Mouse (Mus musculus): Measurements from ENCODE around the gene Sav1. TPM values are rescaled to one million over a fixed set of nuclear protein-coding genes. Genes with fewer than 3 reads are reported as not detected.

Sav1 gene
- polyA plus RNA-seq, 1 experiment from 2014 or later: 12.5 TPM

DNA sequence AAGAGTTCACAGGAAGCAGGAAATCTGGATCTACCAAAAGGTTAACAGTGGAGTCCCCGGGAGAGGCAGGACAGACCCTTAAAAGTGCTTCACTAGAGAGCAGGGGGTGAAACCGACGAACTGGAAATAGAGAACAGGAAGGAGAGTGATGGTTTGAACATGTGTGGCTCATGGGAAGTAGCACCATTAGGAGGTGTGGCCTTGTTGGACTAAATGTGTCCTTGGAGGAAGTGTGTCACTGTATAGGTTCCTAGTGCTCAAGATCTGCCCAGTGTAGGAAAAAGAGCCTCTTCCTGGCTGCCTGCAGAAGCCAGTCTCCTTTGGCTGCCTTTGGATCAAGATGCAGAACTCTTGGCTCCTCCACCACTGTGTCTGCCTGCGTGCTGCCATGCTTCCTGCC lies 18.3 kb upstream of the Sav1 start:
- ATAC-seq (replicated peaks; ENCODE audit: insufficient number of reproducible peaks, low FRiP score, low TSS enrichment, low read depth) (no peak), DNase-seq (ENCODE audit: low spot score) (no peak)
- H3K9ac ChIP-seq (replicated peaks; ENCODE audit: low read length): no peak overlapping the region
- 86% methylated on average over 4 of the region's 4 CpGs for WGBS
- no peaks in the 10 kb centered on the region for H3K36me3 ChIP-seq (replicated peaks; ENCODE audit: control insufficient read depth, insufficient read depth, low read depth, low read length)
- H3K27me3 ChIP-seq (ENCODE audit: control insufficient read depth, insufficient read depth, low read length): no peaks in the 10 kb centered on the region
- no peaks in the 10 kb centered on the region for H3K4me1 ChIP-seq (ENCODE audit: control insufficient read depth, insufficient read depth, low read length)
- no peaks in the 10 kb centered on the region for H3K9me3 ChIP-seq (replicated peaks; ENCODE audit: control insufficient read depth, low read length)
- H3K4me3 ChIP-seq (ENCODE audit: low read depth, low read length): no peak overlapping the region
- H3K27ac ChIP-seq (replicated peaks; ENCODE audit: low read depth, low read length): no peak overlapping the region
- H3K4me2 ChIP-seq (ENCODE audit: low read depth, low read length): no peak overlapping the region

DNA sequence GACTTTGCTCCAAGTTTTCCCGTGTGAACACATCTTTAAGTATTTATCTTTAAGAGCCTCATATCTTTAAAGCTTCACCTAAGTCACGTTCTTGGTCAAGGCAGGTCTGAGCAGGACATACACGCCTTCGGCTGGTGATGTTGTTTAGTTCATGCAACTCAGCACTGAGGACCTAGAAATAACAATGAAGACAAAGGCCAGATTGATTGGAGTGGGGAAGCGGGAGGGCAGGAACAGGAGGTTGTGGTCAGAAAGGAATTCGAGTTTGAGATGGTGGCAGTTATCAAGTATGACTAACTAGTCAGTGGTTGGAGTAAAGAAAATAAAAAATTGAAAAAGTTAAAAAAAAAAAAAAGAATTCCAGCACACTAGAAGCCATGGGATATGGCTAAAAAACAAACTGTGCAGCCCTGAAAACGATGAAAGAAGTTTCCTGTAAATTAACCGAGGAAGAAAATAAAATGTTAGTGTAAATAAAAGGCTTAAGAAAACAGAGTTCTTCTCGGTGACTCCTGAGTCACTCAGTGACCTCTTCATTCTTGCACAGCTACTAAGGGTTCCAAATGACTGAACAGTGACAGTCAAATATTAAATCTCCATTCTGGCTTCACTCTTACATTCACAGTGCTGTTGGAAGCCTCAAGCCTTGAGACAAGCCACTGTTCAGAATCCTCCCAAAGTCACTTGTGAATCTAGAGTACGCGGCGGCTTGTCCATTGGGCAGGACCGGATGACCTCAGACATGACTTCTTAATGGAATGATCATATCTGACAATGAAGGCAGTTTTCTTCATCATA lies 11.6 kb upstream of the Sav1 start:
- no peak for ATAC-seq (replicated peaks; ENCODE audit: insufficient number of reproducible peaks, low FRiP score, low TSS enrichment, low read depth)
- no peaks in the 10 kb centered on the region for H3K4me1 ChIP-seq (ENCODE audit: control insufficient read depth, insufficient read depth, low read length)
- WGBS: 78% methylated on average over 13 of the region's 13 CpGs

DNA sequence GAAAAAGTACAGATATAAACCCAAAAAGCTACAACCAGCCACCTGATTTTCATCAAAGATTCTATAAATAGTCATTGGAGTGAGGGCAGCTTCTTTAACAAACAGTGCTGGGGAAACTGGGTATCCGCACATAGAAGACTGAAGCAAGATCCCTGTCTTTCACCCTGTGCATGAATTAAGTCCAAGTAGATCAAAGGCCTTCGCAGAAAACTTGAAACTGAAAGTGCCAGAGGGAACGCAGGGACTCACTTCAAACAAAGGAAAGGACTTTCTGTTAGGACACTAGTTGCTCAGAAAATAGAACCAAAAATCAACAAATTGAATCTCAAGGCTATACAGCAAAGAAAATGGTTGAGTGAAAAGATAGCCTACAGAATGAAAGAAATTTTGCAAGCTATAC lies 8.6 kb upstream of the Sav1 start:
- no peaks in the 10 kb centered on the region for H3K4me1 ChIP-seq (ENCODE audit: control insufficient read depth, insufficient read depth, low read length)
- 68% methylated on average over 3 of the region's 3 CpGs for WGBS
- H3K9ac ChIP-seq (replicated peaks; ENCODE audit: low read length): no peak overlapping the region
- H3K27ac ChIP-seq (replicated peaks; ENCODE audit: low read depth, low read length): no peak overlapping the region
- no peaks in the 10 kb centered on the region for H3K27me3 ChIP-seq (ENCODE audit: control insufficient read depth, insufficient read depth, low read length)
- no peak for DNase-seq (ENCODE audit: low spot score)
- no peaks in the 10 kb centered on the region for H3K36me3 ChIP-seq (replicated peaks; ENCODE audit: control insufficient read depth, insufficient read depth, low read depth, low read length)
- H3K9me3 ChIP-seq (replicated peaks; ENCODE audit: control insufficient read depth, low read length): no peaks in the 10 kb centered on the region
- ATAC-seq (replicated peaks; ENCODE audit: insufficient number of reproducible peaks, low FRiP score, low TSS enrichment, low read depth): no peak
- H3K4me3 ChIP-seq (ENCODE audit: low read depth, low read length): no peak overlapping the region
- H3K4me2 ChIP-seq (ENCODE audit: low read depth, low read length): no peak overlapping the region

More for the DNA sequence above, 11.6 kb upstream of the Sav1 start:
- DNase-seq (ENCODE audit: low spot score): no peak
- Histone ChIP-seq H3K9me3 (replicated peaks; ENCODE audit: control insufficient read depth, low read length) (no peaks in the 10 kb centered on the region), H3K9ac (replicated peaks; ENCODE audit: low read length) (no peak overlapping the region), H3K4me3 (ENCODE audit: low read depth, low read length) (no peak overlapping the region), H3K27ac (replicated peaks; ENCODE audit: low read depth, low read length) (no peak overlapping the region), H3K36me3 (replicated peaks; ENCODE audit: control insufficient read depth, insufficient read depth, low read depth, low read length) (no peaks in the 10 kb centered on the region), H3K4me2 (ENCODE audit: low read depth, low read length) (no peak overlapping the region), H3K27me3 (ENCODE audit: control insufficient read depth, insufficient read depth, low read length) (no peaks in the 10 kb centered on the region)

DNA sequence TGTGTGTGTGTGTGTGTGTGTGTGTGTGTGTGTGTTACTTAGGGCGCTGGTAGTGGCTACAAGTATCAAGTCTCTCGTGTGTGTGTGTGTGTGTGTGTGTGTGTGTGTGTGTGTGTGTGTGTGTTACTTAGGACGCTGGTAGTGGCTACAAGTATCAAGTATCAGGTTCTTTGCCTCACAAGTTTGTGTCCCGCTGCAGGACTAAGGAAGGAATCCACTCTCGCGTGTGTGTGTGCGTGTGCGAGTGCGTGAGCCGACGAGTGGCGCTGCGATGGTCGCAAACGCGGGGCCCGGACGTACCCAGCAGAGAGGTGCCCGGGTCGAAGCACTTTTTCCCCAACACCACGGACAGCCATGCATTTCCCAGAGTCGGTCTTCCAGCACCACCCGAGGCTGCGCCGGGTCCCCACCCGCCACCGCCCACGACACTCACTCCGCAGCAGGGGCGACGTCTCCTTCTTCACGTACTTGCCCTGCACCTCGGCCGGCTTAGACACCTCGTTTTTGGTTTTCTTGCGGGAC lies 500 bp downstream of the Sav1 start:
- no peaks in the 10 kb centered on the region; the same call in 1 of the 2 replicates for H3K4me1 ChIP-seq (ENCODE audit: control insufficient read depth, insufficient read depth, low read length)
- peak overlapping the region; percentile 95 for H3K9ac ChIP-seq (replicated peaks; ENCODE audit: low read length)
- no peaks in the 10 kb centered on the region for H3K27me3 ChIP-seq (ENCODE audit: control insufficient read depth, insufficient read depth, low read length)
- peaks cover 2% of the 10 kb centered on the region; the same call in 1 of the 2 replicates for H3K36me3 ChIP-seq (replicated peaks; ENCODE audit: control insufficient read depth, insufficient read depth, low read depth, low read length)
- H3K9me3 ChIP-seq (replicated peaks; ENCODE audit: control insufficient read depth, low read length): no peaks in the 10 kb centered on the region
- DNase-seq (ENCODE audit: low spot score) (peak; percentile 47), ATAC-seq (replicated peaks; ENCODE audit: insufficient number of reproducible peaks, low FRiP score, low TSS enrichment, low read depth) (peak; percentile 57)
- H3K4me2 ChIP-seq (ENCODE audit: low read depth, low read length): peak overlapping the region; percentile 71
- peak overlapping the region; percentile 91 for H3K27ac ChIP-seq (replicated peaks; ENCODE audit: low read depth, low read length)
- WGBS: 0% methylated on average over 36 of the region's 36 CpGs
- H3K4me3 ChIP-seq (ENCODE audit: low read depth, low read length): peak overlapping the region; percentile 83

DNA sequence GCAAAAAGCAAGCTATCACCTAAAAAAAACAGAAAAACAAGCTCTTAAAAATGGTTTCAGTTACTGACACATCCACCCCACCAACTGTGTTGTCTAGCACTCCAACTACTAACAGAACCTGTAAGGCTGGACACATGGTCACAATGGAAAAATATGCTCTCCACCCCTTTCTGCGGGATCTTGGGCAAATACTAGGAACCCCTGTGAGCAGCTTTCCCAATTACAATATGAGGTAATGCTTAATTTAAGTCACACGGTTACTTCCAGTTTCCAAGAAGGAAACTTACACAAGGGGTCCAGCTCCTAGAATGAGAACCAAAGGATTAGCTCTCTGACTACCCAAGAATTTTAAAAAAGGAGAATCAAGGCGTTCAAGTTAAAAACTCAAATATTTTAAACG lies 1.3 kb downstream of the Sav1 start:
- no peaks in the 10 kb centered on the region for H3K9me3 ChIP-seq (replicated peaks; ENCODE audit: control insufficient read depth, low read length)
- no peaks in the 10 kb centered on the region; the same call in 1 of the 2 replicates for H3K4me1 ChIP-seq (ENCODE audit: control insufficient read depth, insufficient read depth, low read length)
- H3K4me2 ChIP-seq (ENCODE audit: low read depth, low read length): peak overlapping the region; percentile 71
- WGBS: 45% methylated on average over 4 of the region's 4 CpGs
- no peak overlapping the region for H3K9ac ChIP-seq (replicated peaks; ENCODE audit: low read length)
- no peak overlapping the region for H3K27ac ChIP-seq (replicated peaks; ENCODE audit: low read depth, low read length)
- H3K4me3 ChIP-seq (ENCODE audit: low read depth, low read length): peak overlapping the region; percentile 83
- ATAC-seq (replicated peaks; ENCODE audit: insufficient number of reproducible peaks, low FRiP score, low TSS enrichment, low read depth): no peak
- DNase-seq (ENCODE audit: low spot score): no peak
- H3K36me3 ChIP-seq (replicated peaks; ENCODE audit: control insufficient read depth, insufficient read depth, low read depth, low read length): peaks cover 2% of the 10 kb centered on the region; the same call in 1 of the 2 replicates
- no peaks in the 10 kb centered on the region for H3K27me3 ChIP-seq (ENCODE audit: control insufficient read depth, insufficient read depth, low read length)

DNA sequence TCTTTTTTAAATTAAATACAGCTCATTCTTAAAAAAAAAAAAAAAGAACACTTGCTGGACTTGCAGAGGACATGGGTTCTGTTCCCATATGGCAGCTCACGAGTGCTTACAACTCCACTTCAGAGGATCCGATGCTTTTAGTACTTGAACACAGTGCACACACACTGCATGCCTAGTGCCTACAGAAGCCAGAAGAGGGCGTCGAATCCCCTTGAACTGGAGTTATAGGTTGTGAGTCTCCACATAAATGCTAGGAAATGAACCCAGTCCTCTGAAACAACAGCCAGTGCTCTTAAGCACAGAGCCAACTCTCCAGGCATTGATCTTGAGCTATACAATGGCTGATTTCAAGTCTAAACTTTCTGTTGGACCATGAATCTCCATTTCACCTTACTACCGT lies 3.9 kb downstream of the Sav1 start:
- no peak overlapping the region for H3K4me3 ChIP-seq (ENCODE audit: low read depth, low read length)
- DNase-seq (ENCODE audit: low spot score): peak; percentile 34
- H3K4me1 ChIP-seq (ENCODE audit: control insufficient read depth, insufficient read depth, low read length): no peaks in the 10 kb centered on the region; the same call in 1 of the 2 replicates
- no peak overlapping the region for H3K27ac ChIP-seq (replicated peaks; ENCODE audit: low read depth, low read length)
- 77% methylated on average over 5 of the region's 5 CpGs for WGBS
- H3K36me3 ChIP-seq (replicated peaks; ENCODE audit: control insufficient read depth, insufficient read depth, low read depth, low read length): peaks cover 2% of the 10 kb centered on the region; the same call in 1 of the 2 replicates
- H3K27me3 ChIP-seq (ENCODE audit: control insufficient read depth, insufficient read depth, low read length): no peaks in the 10 kb centered on the region
- no peaks in the 10 kb centered on the region for H3K9me3 ChIP-seq (replicated peaks; ENCODE audit: control insufficient read depth, low read length)
- H3K9ac ChIP-seq (replicated peaks; ENCODE audit: low read length): no peak overlapping the region
- ATAC-seq (replicated peaks; ENCODE audit: insufficient number of reproducible peaks, low FRiP score, low TSS enrichment, low read depth): no peak
- no peak overlapping the region for H3K4me2 ChIP-seq (ENCODE audit: low read depth, low read length)

DNA sequence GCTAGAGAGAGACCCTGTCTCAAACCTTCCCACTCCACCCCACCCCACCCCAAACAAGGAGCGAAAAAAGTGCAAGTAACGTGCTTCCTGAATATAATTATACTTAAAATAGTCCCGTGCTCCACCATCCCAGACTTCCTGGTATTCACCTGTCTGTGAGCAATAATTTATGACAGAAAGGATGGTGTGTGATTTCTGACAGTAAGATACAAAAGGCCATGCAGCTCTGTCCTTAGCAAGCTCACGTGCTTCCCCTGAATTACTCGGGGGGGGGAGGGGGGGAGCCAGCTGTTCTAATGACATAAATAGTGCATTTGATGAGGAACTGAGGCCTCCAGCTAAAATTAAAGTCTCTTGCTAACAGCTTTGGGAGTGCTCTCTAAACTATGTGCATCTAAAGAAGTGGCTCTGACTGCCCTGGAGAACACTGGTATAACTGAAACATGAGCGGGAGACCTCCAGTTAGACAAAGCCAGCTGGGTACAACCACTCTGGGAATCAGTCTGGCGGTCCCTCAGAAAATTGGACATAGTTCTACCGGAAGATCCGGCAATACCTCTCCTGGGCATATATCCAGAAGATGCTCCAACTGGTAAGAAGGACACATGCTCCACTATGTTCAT lies 9.3 kb downstream of the Sav1 start:
- no peaks in the 10 kb centered on the region for H3K36me3 ChIP-seq (replicated peaks; ENCODE audit: control insufficient read depth, insufficient read depth, low read depth, low read length)
- H3K27me3 ChIP-seq (ENCODE audit: control insufficient read depth, insufficient read depth, low read length): no peaks in the 10 kb centered on the region
- DNase-seq (ENCODE audit: low spot score) (no peak), ATAC-seq (replicated peaks; ENCODE audit: insufficient number of reproducible peaks, low FRiP score, low TSS enrichment, low read depth) (no peak)
- WGBS: 78% methylated on average over 9 of the region's 9 CpGs
- no peaks in the 10 kb centered on the region for H3K9me3 ChIP-seq (replicated peaks; ENCODE audit: control insufficient read depth, low read length)
- H3K9ac ChIP-seq (replicated peaks; ENCODE audit: low read length): no peak overlapping the region
- H3K4me1 ChIP-seq (ENCODE audit: control insufficient read depth, insufficient read depth, low read length): no peaks in the 10 kb centered on the region
- no peak overlapping the region for H3K27ac ChIP-seq (replicated peaks; ENCODE audit: low read depth, low read length)
- H3K4me3 ChIP-seq (ENCODE audit: low read depth, low read length): no peak overlapping the region
- no peak overlapping the region for H3K4me2 ChIP-seq (ENCODE audit: low read depth, low read length)

DNA sequence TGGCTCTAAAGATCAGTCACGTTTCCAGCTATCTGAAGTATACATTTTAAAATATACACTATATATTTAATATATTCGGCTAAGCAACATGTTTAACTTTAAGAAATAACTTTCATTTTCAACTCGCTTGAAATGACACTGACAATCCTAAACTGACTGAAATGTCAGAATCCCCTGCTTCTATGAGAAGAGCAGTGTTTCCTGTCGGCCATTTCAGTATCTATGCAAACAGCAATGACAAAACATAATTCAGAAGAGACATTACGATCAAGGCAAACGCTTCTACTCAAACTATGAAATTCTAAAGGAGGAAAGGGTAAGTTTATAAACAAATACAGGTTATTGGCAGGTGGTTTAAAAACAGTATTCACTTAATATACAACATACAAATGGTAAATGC lies 10.1 kb downstream of the Sav1 start:
- Histone ChIP-seq H3K4me2 (ENCODE audit: low read depth, low read length) (no peak overlapping the region), H3K9me3 (replicated peaks; ENCODE audit: control insufficient read depth, low read length) (no peaks in the 10 kb centered on the region), H3K36me3 (replicated peaks; ENCODE audit: control insufficient read depth, insufficient read depth, low read depth, low read length) (no peaks in the 10 kb centered on the region), H3K4me3 (ENCODE audit: low read depth, low read length) (no peak overlapping the region), H3K4me1 (ENCODE audit: control insufficient read depth, insufficient read depth, low read length) (no peaks in the 10 kb centered on the region), H3K27ac (replicated peaks; ENCODE audit: low read depth, low read length) (no peak overlapping the region), H3K9ac (replicated peaks; ENCODE audit: low read length) (no peak overlapping the region), H3K27me3 (ENCODE audit: control insufficient read depth, insufficient read depth, low read length) (no peaks in the 10 kb centered on the region)
- 86% methylated on average over 6 of the region's 6 CpGs for WGBS
- ATAC-seq (replicated peaks; ENCODE audit: insufficient number of reproducible peaks, low FRiP score, low TSS enrichment, low read depth) (no peak), DNase-seq (ENCODE audit: low spot score) (no peak)

Measured in embryonic facial prominence, embryonic 11.5 days (tissue).